Comparison of ENCODE assay signal across 17 mouse cellular contexts in the genomic region with DNA sequence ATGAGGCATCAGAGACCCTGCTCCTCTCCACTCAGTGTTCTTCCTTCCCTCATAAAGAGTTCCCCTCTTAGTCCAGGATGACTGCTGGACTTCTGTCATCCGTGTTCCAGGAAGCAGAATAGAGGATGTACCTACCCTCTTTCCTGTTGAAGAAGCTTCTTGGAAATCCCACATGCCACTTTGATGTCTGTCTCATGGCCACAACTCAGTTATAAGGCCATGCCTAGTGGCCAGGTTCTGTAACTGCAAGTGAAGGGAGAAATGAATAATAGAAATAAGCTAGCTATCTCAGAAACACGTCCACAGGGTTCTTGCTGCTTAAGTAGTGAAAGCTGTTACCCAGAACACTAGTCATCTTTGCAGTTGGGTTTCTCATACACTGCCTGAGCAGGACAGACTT.
DNase-seq lines count a peak whose midpoint lies in the region; ATAC-seq and TF ChIP-seq lines count a peak whose summit lies in the region.
"Had no signal": no experiment of that assay in that cellular context is flagged by ENCODE, and none has a peak within 500 bp of the region (broad histone marks: within the 10 kb centered on the region; RNA-seq: fewer than 3 reads in every experiment).

No protein-coding gene starts in this region.

- no peak for TF ChIP-seq POLR2A in CH12.LX (IDR thresholded peaks at IDR 0.05; ENCODE audit: low read depth, low read length)

- H3K4me2 ChIP-seq in kidney, postnatal 0 days (ENCODE audit: low read length) = no peak overlapping the region
- H3K4me2 ChIP-seq in CH12.LX (ENCODE audit: insufficient read depth, low read depth, poor library complexity, severe bottlenecking) = no peak overlapping the region
- H3K4me2 ChIP-seq: embryonic facial prominence, embryonic 13.5 days; stomach, embryonic 15.5 days had no signal

- dilution Hi-C loops in CH12.LX (cut with MboI; ENCODE audit: extremely low pct_ligation_motif_present, extremely low pct_unique_long_range_greater_than_20kb, low sequenced_read_pairs) = no loop called here

- no peaks in the 10 kb centered on the region for H3K9me3 ChIP-seq in kidney, postnatal 0 days (replicated peaks; ENCODE audit: low read length)
- no peaks in the 10 kb centered on the region for H3K9me3 ChIP-seq in CH12.LX (replicated peaks; ENCODE audit: low read length)
- H3K9me3 ChIP-seq: embryonic facial prominence, embryonic 13.5 days; stomach, embryonic 15.5 days had no signal

- TF ChIP-seq RAD21 in CH12.LX (IDR thresholded peaks at IDR 0.05; ENCODE audit: low read depth, low read length) = peak; percentile 47

- 71% methylated on average over 2 of the region's 2 CpGs for WGBS in kidney, postnatal 0 days

- H3K9ac ChIP-seq in kidney, postnatal 0 days (ENCODE audit: low read depth, low read length) = no peak overlapping the region
- H3K9ac ChIP-seq in CH12.LX (ENCODE audit: insufficient read depth, low read depth) = no peak overlapping the region
- H3K9ac ChIP-seq: embryonic facial prominence, embryonic 13.5 days; stomach, embryonic 15.5 days had no signal

- intact Hi-C loops in left cerebral cortex, postnatal 4 days (cut with DNase I) = loop anchor here (2.0 kb wide), 1 partner anchor 28 kb away; no protein-coding TSS in a partner anchor

- no peak for TF ChIP-seq EP300 in CH12.LX (IDR thresholded peaks at IDR 0.05; ENCODE audit: low read length)

- H3K27me3 ChIP-seq in kidney, postnatal 0 days (ENCODE audit: insufficient read depth, low read length) = no peaks in the 10 kb centered on the region
- H3K27me3 ChIP-seq in CH12.LX (replicated peaks) = no peaks in the 10 kb centered on the region
- H3K27me3 ChIP-seq: embryonic facial prominence, embryonic 13.5 days; stomach, embryonic 15.5 days had no signal

- peak; percentile 51 for TF ChIP-seq CTCF in kidney, postnatal 0 days (IDR thresholded peaks at IDR 0.05; ENCODE audit: low read depth)
- TF ChIP-seq CTCF in CH12.LX (conservative IDR thresholded peaks at IDR 0.05 in 1 of 2, IDR thresholded peaks at IDR 0.05 in 1 of 2; ENCODE audit: low read depth in 2 of 2, low read length in 2 of 2) = peak; percentile 74 to 94

- ATAC-seq in kidney, postnatal 0 days (replicated peaks; ENCODE audit: low FRiP score, low read depth) = no peak
- ATAC-seq: hindbrain, embryonic 16.5 days had no signal

- H3K36me3 ChIP-seq in kidney, postnatal 0 days (ENCODE audit: insufficient read depth, low read length) = no peaks in the 10 kb centered on the region
- H3K36me3 ChIP-seq in CH12.LX (replicated peaks in 1 of 2; ENCODE audit: control insufficient read depth in 1 of 2, insufficient read depth in 1 of 2, low read length in 1 of 2) = no peaks in the 10 kb centered on the region
- H3K36me3 ChIP-seq: embryonic facial prominence, embryonic 13.5 days; stomach, embryonic 15.5 days had no signal

- H3K27ac ChIP-seq in kidney, postnatal 0 days = no peak overlapping the region
- no peak overlapping the region for H3K27ac ChIP-seq in CH12.LX (ENCODE audit: insufficient read depth, low read depth)
- H3K27ac ChIP-seq: embryonic facial prominence, embryonic 13.5 days; stomach, embryonic 15.5 days had no signal

- in situ Hi-C loops in CH12.LX (cut with MboI; ENCODE audit: low pct_ligation_motif_present, low pct_unique_long_range_greater_than_20kb, low sequenced_read_pairs) = no loop called here

- H3K79me2 ChIP-seq in CH12.LX (replicated peaks; ENCODE audit: control insufficient read depth, extremely low read depth, insufficient read depth, poor library complexity, severe bottlenecking) = no peaks in the 10 kb centered on the region

- no peak for DNase-seq in kidney, postnatal 0 days (ENCODE audit: low spot score)
- DNase-seq in kidney, postnatal 25 days = no peak
- peak; percentile 40 for DNase-seq in A20 (ENCODE audit: low read depth, low spot score)
- DNase-seq in CH12.LX (ENCODE audit: extremely low read depth) = peak; percentile 48
- DNase-seq in c-Kit-positive CD71-positive TER-119-positive erythroid progenitor cells, embryonic 14.5 days (ENCODE audit: low spot score) = peak; percentile 19
- no peak for DNase-seq in cerebellum, adult 9-10 months
- no peak for DNase-seq in frontal cortex, postnatal 10 days (ENCODE audit: low spot score in 2 of 2)
- no peak for DNase-seq in left cerebral cortex, postnatal 4 days
- DNase-seq: cerebellum, postnatal 25 days; gastrocnemius, postnatal 25 days; kidney, postnatal 36 days; liver; lung, postnatal 4 days; right cerebral cortex, postnatal 25 days had no signal

- no peak overlapping the region for H3K4me3 ChIP-seq in kidney, postnatal 0 days (replicated peaks; ENCODE audit: low read depth, low read length)
- H3K4me3 ChIP-seq in CH12.LX (replicated peaks in 1 of 3; ENCODE audit: low read depth in 2 of 3, low read length in 2 of 3, poor library complexity in 1 of 3) = no peak overlapping the region
- H3K4me3 ChIP-seq: embryonic facial prominence, embryonic 13.5 days; stomach, embryonic 15.5 days had no signal

- H3K4me1 ChIP-seq in kidney, postnatal 0 days (replicated peaks; ENCODE audit: insufficient read depth, low read length) = no peaks in the 10 kb centered on the region
- peaks cover 16 to 35% of the 10 kb centered on the region in 2 experiments for H3K4me1 ChIP-seq in CH12.LX (ENCODE audit: control insufficient read depth in 1 of 2, insufficient read depth in 2 of 2)
- H3K4me1 ChIP-seq: embryonic facial prominence, embryonic 13.5 days had no signal

TF ChIP-seq in CH12.LX, 34 proteins besides CTCF, POLR2A, EP300 and RAD21:
- TF ChIP-seq JUND (conservative IDR thresholded peaks at IDR 0.05; ENCODE audit: low read depth, low read length) (no peak), MYC (IDR thresholded peaks at IDR 0.05; ENCODE audit: low read depth, low read length) (peak; percentile 77; the same call in 1 of the 2 replicates), MAFK (IDR thresholded peaks at IDR 0.05; ENCODE audit: insufficient replicate concordance, low read length) (no peak), KAT2A (IDR thresholded peaks at IDR 0.05; ENCODE audit: insufficient replicate concordance, low read length) (no peak), UBTF (IDR thresholded peaks at IDR 0.05; ENCODE audit: low read depth, low read length) (no peak), POLR2AphosphoS2 (IDR thresholded peaks at IDR 0.05; ENCODE audit: low read depth, low read length) (no peak), ZNF384 (IDR thresholded peaks at IDR 0.05; ENCODE audit: low read depth, low read length) (no peak), CHD2 (IDR thresholded peaks at IDR 0.05; ENCODE audit: low read length) (no peak), NELFE (IDR thresholded peaks at IDR 0.05; ENCODE audit: low read depth, low read length) (0 out of 2 replicates have a peak, but pooled peaks have one; percentile 21), MXI1 (IDR thresholded peaks at IDR 0.05; ENCODE audit: low read depth, low read length) (no peak), E2F4 (IDR thresholded peaks at IDR 0.05; ENCODE audit: insufficient replicate concordance, low read depth, low read length) (no peak), ETS1 (conservative IDR thresholded peaks at IDR 0.05; ENCODE audit: low read depth, low read length) (no peak), CHD1 (IDR thresholded peaks at IDR 0.05; ENCODE audit: low read depth, low read length) (no peak), MAZ (IDR thresholded peaks at IDR 0.05; ENCODE audit: low read depth, low read length) (no peak), SIN3A (IDR thresholded peaks at IDR 0.05; ENCODE audit: low read length) (no peak), JUN (IDR thresholded peaks at IDR 0.05; ENCODE audit: insufficient read depth, low read depth, low read length) (no peak), MAX (IDR thresholded peaks at IDR 0.05; ENCODE audit: low read length) (peak; percentile 74; the same call in 1 of the 2 replicates), BHLHE40 (IDR thresholded peaks at IDR 0.05; ENCODE audit: low read depth, low read length) (0 out of 2 replicates have a peak, but pooled peaks have one; percentile 9), RCOR1 (conservative IDR thresholded peaks at IDR 0.05; ENCODE audit: low read depth, low read length) (no peak), ELF1 (IDR thresholded peaks at IDR 0.05; ENCODE audit: low read depth, low read length) (no peak), SMC3 (IDR thresholded peaks at IDR 0.05; ENCODE audit: low read depth, low read length) (peak; percentile 43), ZC3H11A (IDR thresholded peaks at IDR 0.05; ENCODE audit: low read depth, low read length) (no peak), USF1 (IDR thresholded peaks at IDR 0.05; ENCODE audit: low read depth, low read length) (no peak), HCFC1 (IDR thresholded peaks at IDR 0.05; ENCODE audit: low read depth, low read length) (no peak; the same call in 1 of the 2 replicates)

Comparison
In these comparisons a context has a peak if more than half of its experiments do, and no peak if none do; other contexts are left out.
1. DNase-seq: peak in A20 (single experiment), CH12.LX (single experiment) and c-Kit-positive CD71-positive TER-119-positive erythroid progenitor cells, embryonic 14.5 days (single experiment); none in kidney, postnatal 0 days (single experiment), kidney, postnatal 25 days (0 of 2), cerebellum, adult 9-10 months (single experiment), frontal cortex, postnatal 10 days (0 of 2) and left cerebral cortex, postnatal 4 days (single experiment).